Mouse (Mus musculus): ENCODE measurements around the gene Nt5c2. TPM values are rescaled to one million over a fixed set of nuclear protein-coding genes. Genes with fewer than 3 reads are reported as not detected.

Nt5c2 gene
- polyA plus RNA-seq, 1 experiment from 2014 or later, result 85.4 TPM

DNA sequence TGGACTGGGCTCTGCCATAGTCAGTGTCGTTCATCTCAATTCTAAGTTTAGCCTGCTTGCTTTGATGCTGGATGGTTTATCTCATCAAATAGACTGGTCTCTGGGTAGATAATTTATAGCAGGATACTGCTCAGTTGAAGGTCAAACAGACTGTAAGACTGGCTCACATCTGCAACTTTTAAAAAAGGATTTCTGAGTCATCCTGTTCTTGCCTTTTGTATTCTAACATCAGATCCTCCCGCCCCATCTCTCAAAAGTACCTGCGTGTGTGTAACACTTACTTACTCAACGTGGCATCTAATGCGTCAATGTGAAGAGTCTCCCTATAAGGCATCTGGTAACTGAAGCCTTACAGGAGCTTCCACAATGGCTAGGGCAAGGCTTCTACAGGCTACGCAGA is 94.4 kb downstream of the Nt5c2 start:
- H3K4me2 ChIP-seq, result no peak overlapping the region
- no peak overlapping the region for H3K27ac ChIP-seq
- H3K36me3 ChIP-seq, result peaks cover 17% of the 10 kb centered on the region; the same call in 1 of the 2 replicates
- no peaks in the 10 kb centered on the region for H3K4me1 ChIP-seq (replicated peaks)
- WGBS, result 83% methylated on average over 6 of the region's 6 CpGs
- no peaks in the 10 kb centered on the region for H3K9me3 ChIP-seq
- no peak overlapping the region for H3K4me3 ChIP-seq (replicated peaks)
- H3K9ac ChIP-seq (replicated peaks), result no peak overlapping the region
- H3K27me3 ChIP-seq, result no peaks in the 10 kb centered on the region
- ATAC-seq (ENCODE audit: insufficient number of reproducible peaks, insufficient read depth, low FRiP score, low TSS enrichment, low read depth), result no peak

- 74% methylated on average over 9 of the region's 9 CpGs for WGBS
- Histone ChIP-seq H3K4me3 (replicated peaks) (no peak overlapping the region), H3K4me2 (no peak overlapping the region), H3K4me1 (replicated peaks) (no peaks in the 10 kb centered on the region), H3K36me3 (peaks cover 17% of the 10 kb centered on the region; the same call in 1 of the 2 replicates), H3K9me3 (no peaks in the 10 kb centered on the region), H3K27ac (no peak overlapping the region), H3K27me3 (no peaks in the 10 kb centered on the region), H3K9ac (replicated peaks) (no peak overlapping the region)
- no peak for ATAC-seq (ENCODE audit: insufficient number of reproducible peaks, insufficient read depth, low FRiP score, low TSS enrichment, low read depth)
Measured at GRCm38 (mm10) chr19:46915406-46916080, 99.4 kb downstream of the Nt5c2 start.

DNA sequence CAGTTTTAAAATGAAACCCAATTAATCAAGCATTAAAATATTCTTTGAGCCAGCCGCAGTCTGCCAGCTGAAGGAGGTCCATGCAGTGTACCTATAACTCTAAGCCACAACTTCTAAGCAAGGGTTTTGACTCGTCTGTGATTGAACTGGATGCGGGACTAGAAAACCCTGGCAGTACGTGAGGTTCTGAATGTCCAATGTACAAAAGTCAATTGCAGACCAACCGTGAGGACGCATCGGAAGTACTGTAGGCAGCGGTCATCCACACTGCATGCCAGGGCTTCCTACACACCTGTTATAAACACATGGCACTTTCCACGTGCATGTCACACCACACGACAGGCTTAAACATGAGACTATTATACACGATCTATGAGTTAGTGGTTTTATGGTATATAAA is 101.3 kb downstream of the Nt5c2 start:
- Histone ChIP-seq H3K4me2 (no peak overlapping the region), H3K9me3 (no peaks in the 10 kb centered on the region), H3K9ac (replicated peaks) (no peak overlapping the region), H3K27ac (no peak overlapping the region), H3K36me3 (peaks cover 17% of the 10 kb centered on the region; the same call in 1 of the 2 replicates), H3K27me3 (no peaks in the 10 kb centered on the region), H3K4me3 (replicated peaks) (no peak overlapping the region), H3K4me1 (replicated peaks) (peaks cover 9% of the 10 kb centered on the region)
- no peak for ATAC-seq (ENCODE audit: insufficient number of reproducible peaks, insufficient read depth, low FRiP score, low TSS enrichment, low read depth)
- WGBS, result 92% methylated on average over 11 of the region's 11 CpGs

DNA sequence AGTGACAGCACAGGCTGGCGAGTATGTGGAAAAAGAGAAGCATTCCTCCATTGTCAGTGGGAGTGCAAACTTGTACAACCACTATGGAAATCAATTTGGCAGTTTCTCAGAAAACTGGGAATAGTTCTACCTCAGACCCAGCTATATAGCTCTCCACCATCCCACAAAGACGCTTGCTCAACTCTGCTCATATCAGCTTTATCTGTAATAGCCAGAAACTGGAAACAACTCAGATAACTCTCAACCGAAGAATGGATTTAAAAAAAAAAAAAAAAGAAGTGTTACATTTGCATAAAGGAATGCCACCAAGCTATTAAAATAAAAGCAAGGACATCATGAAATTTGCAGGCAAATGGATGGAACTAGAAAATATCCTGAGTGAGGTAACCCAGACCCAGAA is 103.5 kb downstream of the Nt5c2 start:
- Histone ChIP-seq H3K4me2 (no peak overlapping the region), H3K27me3 (no peaks in the 10 kb centered on the region), H3K9me3 (no peaks in the 10 kb centered on the region), H3K9ac (replicated peaks) (no peak overlapping the region), H3K4me3 (replicated peaks) (no peak overlapping the region), H3K4me1 (replicated peaks) (peaks cover 9% of the 10 kb centered on the region), H3K36me3 (peaks cover 17% of the 10 kb centered on the region; the same call in 1 of the 2 replicates), H3K27ac (no peak overlapping the region)
- WGBS, result 88% methylated on average over 3 of the region's 3 CpGs
- ATAC-seq (ENCODE audit: insufficient number of reproducible peaks, insufficient read depth, low FRiP score, low TSS enrichment, low read depth), result no peak

DNA sequence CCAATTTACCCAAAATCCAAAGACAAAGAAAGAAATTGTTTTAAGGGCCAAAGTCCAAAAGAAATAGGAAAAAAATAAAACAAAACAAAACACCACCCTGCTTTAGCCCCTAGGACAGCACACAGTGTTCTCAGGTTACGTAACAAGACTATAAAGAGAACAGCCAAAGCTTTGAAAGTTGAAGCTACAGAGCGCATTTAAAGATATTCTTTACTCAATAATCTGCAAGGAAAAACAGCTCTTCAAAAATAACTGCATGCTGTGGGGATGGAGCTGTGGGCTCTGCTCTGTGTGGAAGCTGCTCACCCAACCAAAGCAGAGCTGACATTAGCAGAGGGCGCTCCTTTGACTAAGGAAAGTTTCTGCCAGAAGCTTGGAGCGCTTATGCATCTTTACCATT is 106.0 kb downstream of the Nt5c2 start:
- WGBS, result 60% methylated on average over 4 of the region's 4 CpGs
- no peak overlapping the region for H3K9ac ChIP-seq (replicated peaks)
- H3K9me3 ChIP-seq, result no peaks in the 10 kb centered on the region
- no peak overlapping the region for H3K4me3 ChIP-seq (replicated peaks)
- peaks cover 9% of the 10 kb centered on the region for H3K4me1 ChIP-seq (replicated peaks)
- H3K27ac ChIP-seq, result peak overlapping the region; percentile 56; the same call in 1 of the 2 replicates
- no peaks in the 10 kb centered on the region for H3K27me3 ChIP-seq
- H3K4me2 ChIP-seq, result no peak overlapping the region
- no peak for ATAC-seq (ENCODE audit: insufficient number of reproducible peaks, insufficient read depth, low FRiP score, low TSS enrichment, low read depth)
- peaks cover 6% of the 10 kb centered on the region; the same call in 1 of the 2 replicates for H3K36me3 ChIP-seq

GRCm38 (mm10) chr19:46908207-46908606 is 106.7 kb downstream of the Nt5c2 start:
- peaks cover 12% of the 10 kb centered on the region for H3K36me3 ChIP-seq
- H3K27ac ChIP-seq, result no peak overlapping the region
- H3K4me3 ChIP-seq (replicated peaks), result no peak overlapping the region
- H3K9ac ChIP-seq (replicated peaks), result no peak overlapping the region
- no peak overlapping the region for H3K4me2 ChIP-seq
- WGBS, result 83% methylated on average over 5 of the region's 5 CpGs
- H3K4me1 ChIP-seq (replicated peaks), result peaks cover 9% of the 10 kb centered on the region
- ATAC-seq (ENCODE audit: insufficient number of reproducible peaks, insufficient read depth, low FRiP score, low TSS enrichment, low read depth), result no peak
- no peaks in the 10 kb centered on the region for H3K9me3 ChIP-seq
- no peaks in the 10 kb centered on the region for H3K27me3 ChIP-seq

GRCm38 (mm10) chr19:46905971-46906370 is 109.0 kb downstream of the Nt5c2 start:
- Histone ChIP-seq H3K9me3 (no peaks in the 10 kb centered on the region), H3K27me3 (no peaks in the 10 kb centered on the region), H3K9ac (replicated peaks) (no peak overlapping the region), H3K4me2 (no peak overlapping the region), H3K27ac (no peak overlapping the region), H3K4me3 (replicated peaks) (no peak overlapping the region), H3K36me3 (peaks cover 12% of the 10 kb centered on the region), H3K4me1 (replicated peaks) (peaks cover 9% of the 10 kb centered on the region)
- 90% methylated on average over 4 of the region's 4 CpGs for WGBS
- no peak for ATAC-seq (ENCODE audit: insufficient number of reproducible peaks, insufficient read depth, low FRiP score, low TSS enrichment, low read depth)

DNA sequence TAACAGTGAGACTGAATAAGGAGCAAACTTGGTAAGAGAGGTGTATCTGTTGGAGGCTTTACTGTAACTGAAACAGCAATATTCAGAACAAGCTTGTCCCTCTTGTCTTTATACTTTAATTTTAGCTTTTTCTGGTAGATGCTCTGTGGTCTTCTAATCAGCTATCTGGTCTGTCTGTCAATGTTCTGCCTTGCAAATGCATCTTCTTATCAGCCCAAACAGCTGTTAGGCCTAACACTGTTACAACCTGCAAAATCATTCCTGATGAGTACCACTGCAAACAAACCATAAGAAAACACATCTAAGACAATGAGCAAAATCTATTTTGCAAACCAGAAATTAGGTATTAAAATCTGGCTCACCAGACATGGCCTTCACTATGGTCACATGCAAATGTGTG is 109.6 kb downstream of the Nt5c2 start:
- no peaks in the 10 kb centered on the region for H3K27me3 ChIP-seq
- H3K4me3 ChIP-seq (replicated peaks), result no peak overlapping the region
- ATAC-seq (ENCODE audit: insufficient number of reproducible peaks, insufficient read depth, low FRiP score, low TSS enrichment, low read depth), result no peak
- no peak overlapping the region for H3K9ac ChIP-seq (replicated peaks)
- H3K4me1 ChIP-seq (replicated peaks), result peaks cover 9% of the 10 kb centered on the region
- H3K4me2 ChIP-seq, result no peak overlapping the region
- H3K36me3 ChIP-seq, result peaks cover 12% of the 10 kb centered on the region
- H3K9me3 ChIP-seq, result no peaks in the 10 kb centered on the region
- no peak overlapping the region for H3K27ac ChIP-seq

- no peak overlapping the region for H3K9ac ChIP-seq (replicated peaks)
- H3K9me3 ChIP-seq, result no peaks in the 10 kb centered on the region
- peaks cover 14% of the 10 kb centered on the region for H3K36me3 ChIP-seq
- no peak for ATAC-seq (ENCODE audit: insufficient number of reproducible peaks, insufficient read depth, low FRiP score, low TSS enrichment, low read depth)
- H3K4me1 ChIP-seq (replicated peaks), result peaks cover 9% of the 10 kb centered on the region
- H3K27me3 ChIP-seq, result no peaks in the 10 kb centered on the region
- WGBS, result 82% methylated on average over 1 of the region's 1 CpGs
- H3K4me2 ChIP-seq, result no peak overlapping the region
- H3K4me3 ChIP-seq (replicated peaks), result no peak overlapping the region
- H3K27ac ChIP-seq, result no peak overlapping the region
Measured at GRCm38 (mm10) chr19:46904907-46905306, 110.0 kb downstream of the Nt5c2 start.

GRCm38 (mm10) chr19:46903379-46903778 is 111.6 kb downstream of the Nt5c2 start:
- Histone ChIP-seq H3K9me3 (no peaks in the 10 kb centered on the region), H3K27ac (no peak overlapping the region), H3K36me3 (peaks cover 25% of the 10 kb centered on the region), H3K4me1 (replicated peaks) (no peaks in the 10 kb centered on the region), H3K4me2 (no peak overlapping the region), H3K4me3 (replicated peaks) (no peak overlapping the region), H3K9ac (replicated peaks) (no peak overlapping the region), H3K27me3 (no peaks in the 10 kb centered on the region)
- WGBS, result 89% methylated on average over 5 of the region's 5 CpGs
- no peak for ATAC-seq (ENCODE audit: insufficient number of reproducible peaks, insufficient read depth, low FRiP score, low TSS enrichment, low read depth)

GRCm38 (mm10) chr19:46901323-46901722 is 113.6 kb downstream of the Nt5c2 start:
- H3K4me3 ChIP-seq (replicated peaks), result no peak overlapping the region
- no peaks in the 10 kb centered on the region for H3K27me3 ChIP-seq

DNA sequence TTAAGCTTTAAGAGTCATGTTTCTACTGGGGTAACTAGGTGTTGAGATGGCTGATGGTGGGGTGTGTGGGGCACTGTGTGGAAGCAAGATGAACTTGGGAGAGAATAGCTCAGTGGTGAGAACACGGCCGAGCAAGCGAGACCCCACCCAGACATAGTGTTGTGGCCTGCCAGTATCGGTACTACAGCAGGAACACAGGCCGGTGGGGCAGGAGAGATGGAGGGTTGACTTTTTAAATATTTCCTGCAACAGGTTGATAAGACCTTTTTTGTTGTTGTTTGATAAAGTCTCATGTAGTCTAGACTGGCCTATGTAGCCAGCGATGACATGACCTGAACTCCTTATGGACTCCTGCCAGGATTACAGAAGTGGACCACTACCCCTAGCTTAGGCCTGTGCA is 114.2 kb downstream of the Nt5c2 start:
- H3K4me3 ChIP-seq (replicated peaks), result no peak overlapping the region
- peaks cover 46% of the 10 kb centered on the region for H3K36me3 ChIP-seq
- H3K27ac ChIP-seq, result no peak overlapping the region
- H3K4me2 ChIP-seq, result no peak overlapping the region
- H3K9ac ChIP-seq (replicated peaks), result no peak overlapping the region
- H3K4me1 ChIP-seq (replicated peaks), result no peaks in the 10 kb centered on the region
- no peak for ATAC-seq (ENCODE audit: insufficient number of reproducible peaks, insufficient read depth, low FRiP score, low TSS enrichment, low read depth)
- 86% methylated on average over 6 of the region's 6 CpGs for WGBS
- H3K27me3 ChIP-seq, result no peaks in the 10 kb centered on the region
- H3K9me3 ChIP-seq, result peaks cover 10% of the 10 kb centered on the region

More at GRCm38 (mm10) chr19:46901323-46901722, 113.6 kb downstream of the Nt5c2 start:
- Histone ChIP-seq H3K36me3 (peaks cover 42% of the 10 kb centered on the region), H3K9ac (replicated peaks) (no peak overlapping the region), H3K27ac (no peak overlapping the region), H3K4me2 (no peak overlapping the region), H3K9me3 (peaks cover 10% of the 10 kb centered on the region), H3K4me1 (replicated peaks) (no peaks in the 10 kb centered on the region)
- 91% methylated on average over 5 of the region's 5 CpGs for WGBS
- ATAC-seq (ENCODE audit: insufficient number of reproducible peaks, insufficient read depth, low FRiP score, low TSS enrichment, low read depth), result no peak
